Mouse (Mus musculus) spleen, postnatal 36 days (tissue): ENCODE results near the gene Slc39a7.
A peak's percentile ranks its signal among the peaks of the same experiment; 100 is the strongest.
"Not testable (repeated sequence)": the region's sequence is repeated elsewhere in the genome, so short reads cannot be mapped to it uniquely, and the experiment has no call there.

Experiments used
- DNase-seq, 2 experiments: peaks; one replicate each; pipeline ENCODE4 v3.0.0; 2022; ENCODE audit warnings: low spot score in 2 of 2, mixed read lengths in 1 of 2

Gene Slc39a7

GRCm38 (mm10) chr17:34030861-34031326, 588 bp downstream of the Slc39a7 start:
- DNase-seq: peak in 1 of 2 experiments; percentile 45

GRCm38 (mm10) chr17:34029890-34030595, 1.4 kb downstream of the Slc39a7 start:
- no peak for DNase-seq

- DNase-seq: no peak
These were observed 2.2 kb downstream of the Slc39a7 start for GRCm38 (mm10) chr17:34029150-34029889.

- no peak for DNase-seq
These were observed 2.9 kb downstream of the Slc39a7 start for GRCm38 (mm10) chr17:34028501-34029149.

- peak; percentile 92 to 94 for DNase-seq
These were observed 3.7 kb downstream of the Slc39a7 start, which contains the start of gene H2-Ke6 for GRCm38 (mm10) chr17:34027656-34028223. Gene H2-Ke6, minus strand, starts transcription at chr17:34028060.

GRCm38 (mm10) chr17:34026917-34027655, 4.4 kb downstream of the Slc39a7 start:
- peak; percentile 74 to 79 for DNase-seq

- DNase-seq: no peak
These were observed 5.3 kb downstream of the Slc39a7 start for GRCm38 (mm10) chr17:34026221-34026620.

- DNase-seq: no peak
These were observed 5.7 kb downstream of the Slc39a7 start for GRCm38 (mm10) chr17:34025756-34026151.

- DNase-seq: no peak
These were observed 6.4 kb downstream of the Slc39a7 start for GRCm38 (mm10) chr17:34024861-34025755.

- DNase-seq: peak; percentile 81
These were observed 7.1 kb downstream of the Slc39a7 start, which contains the start of gene Ring1 for GRCm38 (mm10) chr17:34024317-34024821. Gene Ring1, minus strand, starts transcription at chr17:34024680.

- DNase-seq: no peak
These were observed 7.8 kb downstream of the Slc39a7 start for GRCm38 (mm10) chr17:34023678-34024077.

- no peak for DNase-seq
These were observed 8.5 kb downstream of the Slc39a7 start for GRCm38 (mm10) chr17:34022987-34023386.

- no peak for DNase-seq
These were observed 9.1 kb downstream of the Slc39a7 start for GRCm38 (mm10) chr17:34022414-34022783.

GRCm38 (mm10) chr17:34021539-34022413, 9.7 kb downstream of the Slc39a7 start:
- DNase-seq: no peak

GRCm38 (mm10) chr17:34013436-34013835, 18.0 kb downstream of the Slc39a7 start:
- DNase-seq: no peak

- DNase-seq: no peak
These were observed 21.3 kb downstream of the Slc39a7 start for GRCm38 (mm10) chr17:34010156-34010555.

- no peak for DNase-seq
These were observed 24.9 kb downstream of the Slc39a7 start for GRCm38 (mm10) chr17:34006570-34006969.

GRCm38 (mm10) chr17:34003426-34003825, 28.1 kb downstream of the Slc39a7 start:
- DNase-seq: no peak

- not testable (repeated sequence) for DNase-seq
These were observed 30.7 kb downstream of the Slc39a7 start for GRCm38 (mm10) chr17:34000796-34001195.
